Mouse (Mus musculus): ENCODE measurements around the gene Wdr91.

- no peak for TF ChIP-seq CTCF (IDR thresholded peaks at IDR 0.05; ENCODE audit: borderline replicate concordance, control insufficient read depth, extremely low read depth, insufficient read depth, low read length, poor library complexity)
- TF ChIP-seq POLR2A (IDR thresholded peaks at IDR 0.05; ENCODE audit: control insufficient read depth, extremely low read depth, insufficient read depth, low read length, poor library complexity), result no peak
Observed at GRCm38 (mm10) chr6:34872871-34873270, 37.8 kb downstream of the Wdr91 start.

All from thymus, adult 2 months (tissue).